Mouse (Mus musculus) kidney, embryonic 15.5 days (tissue): ENCODE results near the gene Foxd2. TPM values are rescaled to one million over a fixed set of nuclear protein-coding genes. Genes with fewer than 3 reads are reported as not detected.

ENCODE experiments used
- ATAC-seq: fragments of 200-750 bp; cut with Nextera tagmentation; replicated peaks from 2 replicates; pipeline ENCODE4 v1.8.0; 2017; ENCODE audit warnings: moderate TSS enrichment; ENCODE audit not compliant: low FRiP score
- H3K27ac ChIP-seq: fragments of 300-500 bp; sonication (generic); 2 replicates; pipeline ENCODE4 v1.5.1; 2015; ENCODE audit warnings: mild to moderate bottlenecking, inconsistent platforms
- H3K27me3 ChIP-seq: fragments of 300-500 bp; sonication (generic); 2 replicates; pipeline ENCODE4 v1.6.1; 2015; ENCODE audit warnings: inconsistent platforms
- H3K36me3 ChIP-seq: fragments of 300-500 bp; sonication (generic); 2 replicates; pipeline ENCODE4 v1.6.1; 2015; ENCODE audit warnings: inconsistent platforms
- H3K4me1 ChIP-seq: fragments of 300-500 bp; sonication (generic); 2 replicates; pipeline ENCODE4 v1.6.1; 2015; ENCODE audit warnings: inconsistent platforms
- H3K4me2 ChIP-seq: fragments of 300-500 bp; sonication (generic); 2 replicates; pipeline ENCODE4 v1.6.1; 2015; ENCODE audit warnings: moderate library complexity, mild to moderate bottlenecking, inconsistent platforms
- H3K4me3 ChIP-seq: fragments of 300-500 bp; sonication (generic); replicated peaks from 2 replicates; pipeline ENCODE4 v1.5.1; 2015; ENCODE audit warnings: mild to moderate bottlenecking, inconsistent platforms
- H3K9ac ChIP-seq: fragments of 300-500 bp; sonication (generic); 2 replicates; pipeline ENCODE4 v1.6.1; 2015; ENCODE audit warnings: mild to moderate bottlenecking, inconsistent platforms
- H3K9me3 ChIP-seq: fragments of 300-500 bp; sonication (generic); replicated peaks from 2 replicates; pipeline ENCODE4 v1.6.1; 2016; ENCODE audit warnings: inconsistent platforms
- WGBS: fragments of 180-500 bp; shearing (Covaris S2); methylation state at CpG from one replicate; pipeline ENCODE4 v1.1.7; 2015; ENCODE audit warnings: mixed read lengths; 5-methylcytosine and 5-hydroxymethylcytosine counted together
- polyA plus RNA-seq: library from polyadenylated mRNA; unstranded; fragments of >200 nt; fragmentation: Nextera tagmentation; extraction: Ambion mirVana; gene quantifications from 2 replicates; pipeline ENCODE4 v1.2.1, GENCODE M21; 2015

Foxd2 gene
- polyA plus RNA-seq, 1 experiment from 2014 or later = 5.2 TPM

DNA sequence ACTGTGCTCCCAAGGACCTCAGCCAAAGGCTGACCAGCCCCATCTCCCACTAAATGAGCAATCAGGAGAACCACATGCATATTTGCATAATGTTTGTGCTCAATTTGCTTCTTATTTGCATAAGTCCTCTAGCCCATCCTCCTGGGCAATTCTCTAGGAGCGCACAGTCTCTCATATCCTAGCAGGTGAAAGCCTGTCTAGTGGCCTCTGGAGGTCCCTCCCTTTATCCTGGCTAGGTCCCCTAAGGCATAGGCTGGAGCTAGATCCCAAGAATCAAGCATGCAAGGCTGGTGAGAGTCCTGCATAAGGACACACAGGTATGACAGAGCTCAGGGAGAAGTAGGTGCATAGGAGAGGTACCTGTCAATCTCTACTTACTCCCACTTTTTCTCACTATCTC is 26.4 kb downstream of the Foxd2 start:
- ATAC-seq = no peak
- Histone ChIP-seq H3K4me2 (no peak overlapping the region), H3K9ac (no peak overlapping the region), H3K27ac (no peak overlapping the region), H3K9me3 (no peaks in the 10 kb centered on the region), H3K27me3 (0 out of 2 replicates have a peak, but pooled peaks cover 3% of the 10 kb centered on the region), H3K4me3 (no peak overlapping the region), H3K36me3 (no peaks in the 10 kb centered on the region), H3K4me1 (peaks cover 7% of the 10 kb centered on the region)
- 92% methylated on average over 1 of the region's 1 CpGs for WGBS

DNA sequence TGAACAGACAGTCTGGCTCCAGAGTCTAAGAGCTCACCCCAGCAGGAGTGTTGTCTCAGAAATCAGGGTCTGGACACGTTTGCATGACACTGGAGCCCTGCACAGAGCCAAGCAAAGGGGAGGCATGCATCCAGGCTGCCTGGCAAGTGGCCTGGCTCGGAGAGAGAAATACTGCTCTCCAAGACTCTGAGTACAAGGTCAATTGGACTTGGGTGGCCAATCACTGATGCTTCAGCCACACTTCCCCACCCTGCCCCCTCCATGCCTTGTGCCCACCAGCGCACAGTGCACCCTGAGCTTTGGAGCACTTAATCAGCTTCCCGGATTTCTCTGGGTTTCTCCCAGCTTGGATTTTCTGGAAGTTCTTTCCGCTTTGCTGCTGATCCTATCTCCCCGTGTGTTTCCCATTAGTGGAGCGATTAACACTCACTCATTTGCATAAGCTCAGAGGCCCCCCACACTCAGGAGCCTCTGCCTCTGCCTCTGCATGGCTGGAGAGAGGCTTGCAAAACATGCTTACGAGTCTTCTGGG is 32.2 kb downstream of the Foxd2 start:
- no peaks in the 10 kb centered on the region for H3K27me3 ChIP-seq
- no peak overlapping the region for H3K4me3 ChIP-seq
- WGBS = 29% methylated on average over 8 of the region's 8 CpGs
- peak; percentile 69; the same call in 1 of the 2 replicates for ATAC-seq
- no peak overlapping the region for H3K4me2 ChIP-seq
- no peak overlapping the region for H3K9ac ChIP-seq
- no peaks in the 10 kb centered on the region for H3K9me3 ChIP-seq
- 0 out of 2 replicates have a peak overlapping the region, but pooled peaks have one; percentile 10 for H3K27ac ChIP-seq
- H3K36me3 ChIP-seq = no peaks in the 10 kb centered on the region
- peaks cover 8% of the 10 kb centered on the region for H3K4me1 ChIP-seq

DNA sequence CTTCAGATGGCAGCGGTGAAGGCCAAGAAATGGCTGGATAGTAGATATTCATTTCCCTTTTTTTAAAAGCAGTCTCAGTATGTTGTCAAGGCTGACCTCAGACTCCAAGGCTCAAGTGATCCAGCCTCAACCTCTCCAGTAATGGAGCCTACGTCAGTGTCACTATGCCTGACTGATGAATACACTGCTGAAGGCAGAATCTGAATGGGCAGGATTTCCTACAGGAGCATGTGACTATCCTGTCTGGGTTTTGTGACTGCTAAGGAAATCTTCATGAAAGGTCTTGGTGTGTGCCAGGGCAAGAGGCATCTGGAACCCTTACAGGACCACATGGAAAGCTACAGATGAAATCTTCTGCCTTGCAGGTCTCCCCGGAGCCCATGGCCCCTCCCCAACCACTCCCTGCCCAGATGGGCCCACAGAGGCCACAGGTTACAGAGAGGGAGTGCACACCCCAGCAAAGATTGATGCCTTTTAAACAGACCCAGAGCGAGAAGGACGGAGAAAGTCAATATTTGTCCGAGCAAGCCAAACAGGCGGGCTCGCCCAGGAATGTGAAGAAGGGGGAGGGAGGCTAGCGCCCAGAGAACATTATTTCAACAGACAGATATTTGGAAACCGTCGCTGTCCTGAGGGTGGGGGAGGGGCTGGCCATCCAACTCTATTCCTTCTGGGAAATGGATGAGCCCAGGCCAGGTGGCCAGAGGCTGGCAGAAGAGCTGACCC is 38.7 kb downstream of the Foxd2 start:
- no peak overlapping the region for H3K4me3 ChIP-seq
- H3K9ac ChIP-seq = no peak overlapping the region
- H3K27me3 ChIP-seq = no peaks in the 10 kb centered on the region
- WGBS = 18% methylated on average over 11 of the region's 11 CpGs
- peak overlapping the region; percentile 62 for H3K27ac ChIP-seq
- peak; percentile 87 for ATAC-seq
- no peaks in the 10 kb centered on the region for H3K9me3 ChIP-seq
- no peaks in the 10 kb centered on the region for H3K36me3 ChIP-seq
- H3K4me2 ChIP-seq = peak overlapping the region; percentile 20; the same call in 1 of the 2 replicates
- H3K4me1 ChIP-seq = peaks cover 16% of the 10 kb centered on the region

- Histone ChIP-seq H3K4me1 (no peaks in the 10 kb centered on the region), H3K36me3 (no peaks in the 10 kb centered on the region), H3K9ac (no peak overlapping the region), H3K9me3 (no peaks in the 10 kb centered on the region), H3K27ac (no peak overlapping the region), H3K4me3 (no peak overlapping the region), H3K27me3 (no peaks in the 10 kb centered on the region), H3K4me2 (no peak overlapping the region)
- 86% methylated on average over 5 of the region's 5 CpGs for WGBS
- ATAC-seq = no peak
Observed at GRCm38 (mm10) chr4:114863166-114863565, 45.5 kb downstream of the Foxd2 start.

DNA sequence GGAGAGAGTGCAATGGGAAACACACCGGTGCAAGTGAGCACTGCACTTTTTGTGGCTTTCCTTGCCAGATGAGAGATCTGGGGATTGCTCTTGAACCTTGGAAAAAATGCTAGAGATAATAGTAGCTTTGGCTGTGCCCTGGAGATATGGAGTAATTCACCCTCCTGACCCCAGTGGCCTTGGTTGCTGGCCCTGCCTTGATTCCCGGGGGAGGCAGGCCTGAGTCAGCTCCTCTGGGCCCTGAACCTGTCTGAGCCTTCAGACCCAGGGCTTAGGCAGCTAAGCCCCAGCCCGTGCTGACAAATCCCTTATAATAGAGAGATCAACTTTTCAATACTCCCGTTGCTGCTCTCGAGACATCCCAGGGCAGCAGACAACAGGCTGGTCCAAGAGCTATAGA is 50.2 kb downstream of the Foxd2 start:
- Histone ChIP-seq H3K4me1 (no peaks in the 10 kb centered on the region), H3K4me2 (no peak overlapping the region), H3K4me3 (no peak overlapping the region), H3K27me3 (no peaks in the 10 kb centered on the region), H3K36me3 (no peaks in the 10 kb centered on the region), H3K9me3 (no peaks in the 10 kb centered on the region), H3K27ac (no peak overlapping the region), H3K9ac (no peak overlapping the region)
- WGBS = 59% methylated on average over 5 of the region's 5 CpGs
- ATAC-seq = no peak

Other genes with a start within 250 kb of the Foxd2 start
- 0.09 and 0.14 TPM in 2 replicates for gene Gm12830, start 87.2 kb downstream of the Foxd2 start, polyA plus RNA-seq
- not detected in 2 replicates for gene Foxe3, start 17.1 kb upstream of the Foxd2 start, polyA plus RNA-seq
- 91.9 and 101 TPM in 2 replicates for gene Cmpk1, start 78.4 kb upstream of the Foxd2 start, polyA plus RNA-seq
- 12.5 and 13.1 TPM in 2 replicates for gene Stil, start 91.3 kb upstream of the Foxd2 start, polyA plus RNA-seq
- gene Tal1, start 147.6 kb upstream of the Foxd2 start, polyA plus RNA-seq = 1.1 and 1.4 TPM in 2 replicates
- gene Pdzk1ip1, start 179.8 kb upstream of the Foxd2 start, polyA plus RNA-seq = 161 and 191 TPM in 2 replicates
- 0.57 and 0.86 TPM in 2 replicates for gene Cyp4x1, start 225.4 kb upstream of the Foxd2 start, polyA plus RNA-seq